Mouse (Mus musculus) thymus, adult 2 months (tissue): ENCODE results near the gene Camkk2.

Source experiments
- CTCF ChIP-seq: fragments of 200-500 bp; IDR thresholded peaks from 2 replicates; pipeline ENCODE4 v1.5.1; 2012; ENCODE audit warnings: mild to moderate bottlenecking, control low read depth, low read length, moderate library complexity, borderline replicate concordance; ENCODE audit not compliant: control insufficient read depth, poor library complexity, insufficient read depth; ENCODE audit errors: extremely low read depth
- POLR2A ChIP-seq: fragments of 200-500 bp; IDR thresholded peaks from 2 replicates; pipeline ENCODE4 v1.6.1; 2012; ENCODE audit warnings: mild to moderate bottlenecking, low read length, control low read depth, moderate library complexity; ENCODE audit not compliant: control insufficient read depth, poor library complexity, insufficient read depth; ENCODE audit errors: extremely low read depth

DNA sequence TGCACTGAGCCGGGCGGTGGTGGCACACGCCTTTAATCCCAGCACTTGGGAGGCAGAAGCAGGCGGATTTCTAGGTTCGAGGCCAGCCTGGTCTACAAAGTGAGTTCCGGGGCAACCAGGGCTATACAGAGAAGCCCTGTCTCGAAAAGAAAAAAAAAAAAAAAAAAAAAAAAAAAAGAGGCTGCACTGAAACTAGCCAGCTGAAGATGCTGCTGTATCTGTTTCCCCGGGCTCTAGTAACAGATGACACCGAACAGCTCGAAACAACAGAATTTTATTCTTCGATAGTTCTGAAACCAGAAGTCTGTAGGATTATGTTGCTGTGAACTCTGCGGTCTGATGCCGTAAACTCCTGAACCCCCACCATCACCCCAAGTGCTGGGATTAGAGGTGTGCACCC is 53.8 kb downstream of the Camkk2 start:
- TF ChIP-seq CTCF (no peak), POLR2A (no peak)
